Mouse (Mus musculus) heart, postnatal 10 days (tissue): ENCODE data around the gene Zmiz1. TPM values are rescaled to one million over a fixed set of nuclear protein-coding genes. Genes with fewer than 3 reads are reported as not detected.
A peak's percentile ranks its signal among the peaks of the same experiment; 100 is the strongest.

Experiments used
- DNase-seq, 2 experiments: peaks; one replicate each; pipeline ENCODE4 v3.0.0; 2021
- intact Hi-C: fragments of 180-260 bp; cut with DNase I; formaldehyde crosslinking; loops from one replicate; pipeline ENCODE4 v1.15.1; 2025
- total RNA-seq, 2 experiments: library from RNA; stranded (reverse); gene quantifications; 2 replicates each; pipeline ENCODE4 v1.2.3; 2021

Gene Zmiz1
- total RNA-seq, 2 experiments from 2014 or later, result 70.9 to 72.0 TPM

DNA sequence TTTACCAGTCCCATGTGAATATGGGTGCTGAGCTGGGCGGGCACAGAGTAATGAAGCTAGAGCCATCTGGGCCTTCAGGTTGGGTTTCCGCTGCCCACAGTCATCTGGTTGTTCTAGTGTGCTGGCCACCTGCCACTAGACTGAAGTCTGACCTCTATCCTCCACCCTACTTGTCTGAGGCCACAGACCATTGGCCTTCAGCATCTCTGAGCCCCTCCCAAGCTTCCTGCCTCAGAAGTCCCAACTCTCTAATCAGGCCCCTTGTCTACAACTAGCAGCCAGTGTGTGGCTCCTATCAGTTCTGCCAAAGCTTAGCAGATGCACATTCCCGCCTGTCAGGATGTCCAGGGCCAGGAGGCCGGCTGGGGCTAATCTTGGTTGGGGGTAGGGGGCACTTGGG, 65.9 kb downstream of the Zmiz1 start:
- DNase-seq, result peak in 1 of 2 experiments; percentile 36
- intact Hi-C loops, result loop anchor here (2.0 kb wide), 1 partner anchor 64 kb away; no protein-coding TSS in a partner anchor

DNA sequence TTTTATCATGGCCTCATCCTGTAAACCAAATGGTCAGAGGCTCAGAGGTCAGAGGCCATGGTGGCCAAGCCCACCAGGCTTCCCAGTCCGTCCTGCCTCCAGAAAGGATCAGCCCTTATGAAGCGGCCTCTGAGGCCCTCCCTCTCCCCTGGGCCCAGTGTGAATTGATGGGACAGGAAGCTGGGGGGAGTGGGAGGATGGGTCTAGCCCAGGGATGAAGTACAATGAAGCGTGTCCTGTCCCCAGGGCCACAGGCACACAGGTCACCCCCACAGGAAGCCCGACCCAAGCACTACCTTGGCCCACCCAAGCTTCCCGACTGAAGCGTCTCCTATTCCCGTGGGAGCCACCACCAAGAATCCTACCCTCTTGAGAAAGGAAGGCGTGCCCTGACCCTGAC, 66.7 kb downstream of the Zmiz1 start:
- DNase-seq, result peak; percentile 58 to 70
- intact Hi-C loops, result loop anchor here (2.0 kb wide), 1 partner anchor 65 kb away; no protein-coding TSS in a partner anchor

DNA sequence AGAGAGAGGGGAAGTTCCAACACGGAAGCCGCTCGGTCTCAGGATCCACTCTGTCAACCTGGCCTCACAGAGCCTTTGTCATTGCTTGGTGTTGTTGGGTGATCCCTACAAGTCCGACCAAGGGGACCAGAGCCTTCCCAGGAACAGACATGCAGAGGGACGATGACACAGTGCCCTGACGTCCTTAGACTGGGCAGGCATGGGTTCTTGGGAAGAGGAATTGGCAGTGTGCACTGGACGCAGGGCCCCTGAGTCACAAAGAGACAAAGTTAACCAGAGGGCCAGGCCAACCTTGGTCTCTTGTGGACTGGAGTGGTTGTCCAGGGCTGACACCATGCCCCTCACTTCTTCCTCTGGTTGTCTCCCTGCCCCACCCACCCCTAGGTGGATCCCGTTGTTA, 67.9 kb downstream of the Zmiz1 start:
- no peak for DNase-seq
- intact Hi-C loops, result no loop called here

DNA sequence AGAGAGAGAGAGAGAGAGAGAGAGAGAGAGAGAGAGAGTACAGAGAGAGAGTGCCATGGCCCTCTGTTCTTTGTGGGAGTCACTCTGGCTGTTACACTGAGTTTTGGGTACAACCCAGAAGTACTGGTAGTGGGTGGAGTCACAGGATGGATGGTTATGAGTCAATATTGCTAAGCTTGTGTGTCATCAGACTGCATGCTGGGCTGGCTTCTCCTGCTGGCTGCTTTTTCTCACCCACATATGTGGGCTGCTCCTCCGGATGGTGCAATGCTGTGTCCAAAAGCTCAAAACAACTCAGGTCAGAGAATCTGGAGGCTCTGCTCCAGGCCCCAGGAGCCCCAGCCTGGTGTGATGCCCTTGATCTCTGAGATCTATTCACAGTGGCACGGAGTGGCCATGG, 68.3 kb downstream of the Zmiz1 start:
- intact Hi-C loops, result no loop called here
- no peak for DNase-seq

DNA sequence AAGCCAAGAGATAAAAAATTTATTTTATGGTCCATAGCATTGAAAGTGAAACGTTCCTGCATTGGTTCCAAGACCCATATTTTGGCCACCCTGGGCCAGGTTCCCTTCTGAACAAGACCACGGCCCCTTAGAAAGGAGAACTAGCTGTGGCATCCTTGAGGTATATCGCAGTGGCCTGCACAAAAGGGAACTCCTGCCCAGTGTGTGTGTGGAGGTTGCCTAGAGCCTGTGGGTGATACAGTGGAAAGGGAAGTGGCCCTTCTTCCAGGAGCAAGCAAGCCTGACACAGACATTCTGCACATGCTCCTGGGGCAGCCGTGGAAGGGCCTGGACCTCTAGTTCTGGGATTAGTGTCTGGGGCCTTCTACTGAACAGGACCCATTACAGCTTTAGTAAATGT, 71.4 kb downstream of the Zmiz1 start:
- no peak for DNase-seq
- intact Hi-C loops, result no loop called here

DNA sequence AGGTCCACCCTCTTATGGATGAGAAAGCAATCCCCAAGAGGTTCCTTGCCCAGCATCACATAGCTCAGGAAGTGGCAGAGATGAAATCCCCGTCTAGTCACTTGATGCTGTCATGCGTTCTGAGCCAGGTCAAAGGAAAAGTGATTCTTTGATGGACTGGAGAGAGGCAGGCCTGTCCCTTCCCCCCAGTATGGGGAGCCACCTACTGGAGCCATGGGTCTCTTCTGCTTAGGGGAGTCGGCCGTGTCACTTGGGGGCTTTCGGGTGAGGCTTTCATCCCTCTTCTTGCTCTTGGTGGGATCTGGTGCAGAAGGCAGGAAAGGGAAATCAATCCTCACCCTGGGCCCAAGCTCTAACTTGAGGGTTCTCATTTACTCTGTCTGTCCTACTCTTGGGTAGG, 71.8 kb downstream of the Zmiz1 start:
- intact Hi-C loops, result no loop called here
- DNase-seq, result no peak

DNA sequence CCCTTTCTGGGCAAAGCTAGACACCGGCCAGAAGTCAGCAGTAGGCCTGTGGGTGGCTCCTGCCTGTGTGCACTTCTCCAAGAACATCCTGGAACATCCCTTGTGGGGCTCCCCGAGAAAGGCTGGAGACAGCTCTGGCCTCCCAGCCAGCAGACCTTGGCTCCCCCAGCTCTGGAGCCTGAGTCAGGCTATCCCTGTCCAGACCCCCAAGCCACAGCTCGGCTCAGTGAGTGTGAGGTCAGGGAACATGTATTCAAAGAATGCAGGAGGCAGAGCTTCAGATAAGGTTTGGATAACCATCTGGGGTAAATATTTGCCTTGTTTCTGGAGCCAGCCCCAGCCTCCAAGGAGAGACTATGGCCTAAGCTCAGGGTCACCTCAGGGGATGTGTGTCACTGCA, 74.0 kb downstream of the Zmiz1 start:
- intact Hi-C loops, result no loop called here
- no peak for DNase-seq

DNA sequence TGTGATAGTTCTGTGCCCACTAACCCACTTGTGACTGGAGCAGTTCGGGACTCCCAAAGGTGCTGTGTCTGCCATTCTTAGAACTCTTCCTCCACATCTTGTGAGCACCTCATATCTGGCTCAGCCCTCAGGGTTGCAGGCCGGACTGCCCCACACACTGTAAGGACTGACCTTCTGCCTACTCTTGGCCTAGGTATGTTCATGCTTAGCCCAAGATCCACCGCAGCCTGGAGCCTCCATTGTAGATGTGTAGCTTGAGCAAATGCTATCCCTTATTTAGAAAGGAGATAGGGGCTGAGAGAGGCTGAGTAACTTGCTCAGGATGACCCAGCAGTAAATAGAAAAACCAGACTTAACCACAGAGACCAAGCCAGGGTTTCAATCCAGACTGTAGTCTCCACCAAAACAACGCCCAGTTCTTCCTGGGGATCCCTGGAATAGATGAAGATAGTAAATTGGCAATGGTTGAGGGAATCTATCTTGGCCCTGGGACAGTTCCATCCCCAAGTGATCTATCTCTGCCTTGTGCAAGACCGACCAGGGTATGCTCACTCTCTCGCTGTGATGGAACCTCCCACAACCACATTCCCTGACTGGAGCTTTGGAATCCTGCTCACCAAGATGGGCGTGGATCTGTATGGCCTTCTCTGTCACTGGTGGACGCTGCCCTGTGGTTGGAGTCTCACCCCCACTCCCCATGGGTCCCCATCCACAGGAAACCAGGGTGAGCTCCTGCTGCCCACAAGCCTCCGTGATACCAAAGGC, 74.8 kb downstream of the Zmiz1 start:
- peak in 1 of 2 experiments; percentile 35 for DNase-seq
- intact Hi-C loops, result no loop called here

DNA sequence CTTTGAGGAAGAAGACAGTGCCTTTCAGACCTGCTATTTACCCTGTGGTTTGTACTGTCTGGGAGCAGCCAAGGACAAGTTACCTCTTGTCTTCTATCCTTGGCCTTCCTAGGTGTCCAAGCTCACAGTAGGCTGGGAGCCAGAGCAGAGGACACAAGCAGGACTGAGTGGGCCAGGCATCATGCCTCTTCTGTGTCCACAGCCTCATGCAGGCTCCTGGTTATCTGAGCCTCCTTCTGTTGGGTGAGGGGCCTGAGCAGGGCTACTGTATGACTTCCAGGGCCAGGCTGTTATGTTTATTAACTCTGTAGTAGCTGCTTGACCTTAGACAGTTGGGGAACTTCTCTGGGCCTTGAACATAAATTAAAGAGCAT, 75.4 kb downstream of the Zmiz1 start:
- DNase-seq, result no peak
- intact Hi-C loops, result no loop called here

DNA sequence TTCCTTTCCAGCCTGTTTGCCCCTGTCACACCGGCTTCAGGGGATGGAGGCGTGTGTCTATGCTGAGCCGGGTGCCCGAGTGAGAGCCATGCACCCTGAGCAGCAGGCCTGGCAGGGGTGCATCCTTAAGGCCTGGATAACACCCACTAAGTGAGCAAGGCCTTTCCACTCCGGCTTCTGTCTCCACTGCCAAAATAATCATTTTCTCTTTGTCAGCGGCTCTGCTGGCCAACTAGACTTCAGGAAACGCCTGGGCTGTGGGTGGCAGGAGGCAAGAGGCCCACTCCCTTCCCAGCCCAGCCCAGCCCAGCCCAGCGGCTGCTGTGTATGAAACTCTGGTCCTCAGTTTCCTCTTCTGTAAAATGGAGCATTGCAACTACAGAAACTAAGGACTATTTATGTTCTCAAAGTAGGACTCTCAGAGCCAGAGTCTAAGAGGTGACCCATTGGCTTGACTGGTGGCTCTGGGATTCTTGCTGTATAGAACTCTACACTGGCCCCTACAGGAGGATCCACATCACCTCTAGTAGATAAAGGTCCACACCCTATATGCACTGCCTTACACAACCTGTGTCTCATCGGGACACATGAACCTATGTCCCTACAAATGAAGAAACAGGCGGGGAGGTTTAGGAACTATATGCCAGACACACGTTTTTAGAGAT, 76.1 kb downstream of the Zmiz1 start:
- DNase-seq, result no peak
- intact Hi-C loops, result no loop called here

DNA sequence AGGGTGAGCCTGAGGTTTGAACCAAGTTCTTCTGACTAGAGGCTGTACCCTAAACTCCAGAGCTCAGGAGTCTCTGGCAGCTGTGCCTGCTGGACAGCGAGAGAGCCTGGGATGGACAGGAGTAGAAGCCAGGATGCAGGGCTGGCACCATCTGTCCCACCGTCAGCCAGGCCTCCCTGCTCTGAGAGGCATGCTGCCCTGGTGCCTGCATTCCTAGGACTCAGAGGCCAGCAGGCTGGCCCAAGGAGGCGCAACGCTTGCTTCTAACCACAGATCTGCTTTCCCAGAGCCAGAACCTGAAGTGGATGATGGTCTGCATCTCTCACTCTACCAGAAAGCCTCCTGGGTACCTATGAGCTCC, 76.6 kb downstream of the Zmiz1 start:
- intact Hi-C loops, result no loop called here
- no peak for DNase-seq

DNA sequence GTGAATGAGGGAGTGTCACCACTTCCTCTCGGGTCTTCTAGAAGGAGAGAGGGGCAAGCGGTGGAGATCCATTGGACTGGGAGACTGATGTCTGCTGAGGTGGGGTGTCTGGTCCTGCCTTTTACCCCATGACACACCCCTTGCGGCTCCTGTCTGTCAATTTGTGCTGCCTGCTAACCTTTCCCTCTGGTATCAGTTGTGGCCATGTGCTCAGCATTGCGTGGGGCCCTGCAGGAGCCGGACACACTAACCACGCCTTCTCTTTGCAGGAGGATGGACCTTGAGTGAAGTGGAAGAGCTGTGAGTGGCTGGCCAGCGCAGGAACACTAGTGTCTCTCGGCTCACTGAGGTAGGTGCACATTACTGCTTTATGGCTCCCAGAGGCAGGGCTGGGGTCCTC, 77.5 kb downstream of the Zmiz1 start:
- DNase-seq, result no peak
- intact Hi-C loops, result no loop called here

DNA sequence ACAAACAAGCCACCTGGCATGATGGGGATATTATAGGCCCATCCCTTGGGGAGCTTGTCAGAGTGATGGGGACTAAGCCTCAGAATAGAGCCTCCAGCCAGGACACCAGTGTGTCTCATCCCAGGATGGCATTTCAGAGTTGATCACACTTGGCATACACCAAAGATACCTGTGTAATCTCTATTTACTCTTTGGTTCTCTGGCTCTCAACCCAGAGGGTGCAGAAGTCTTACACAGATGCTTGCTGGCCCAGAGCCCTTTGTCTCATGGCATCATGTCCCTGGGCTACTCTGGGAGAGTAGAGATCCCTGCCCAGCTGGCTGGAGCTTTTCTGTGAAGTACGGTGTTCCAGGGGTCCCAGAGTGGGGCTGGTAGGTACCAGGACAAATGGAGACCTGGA, 78.4 kb downstream of the Zmiz1 start:
- DNase-seq, result no peak
- intact Hi-C loops, result no loop called here

DNA sequence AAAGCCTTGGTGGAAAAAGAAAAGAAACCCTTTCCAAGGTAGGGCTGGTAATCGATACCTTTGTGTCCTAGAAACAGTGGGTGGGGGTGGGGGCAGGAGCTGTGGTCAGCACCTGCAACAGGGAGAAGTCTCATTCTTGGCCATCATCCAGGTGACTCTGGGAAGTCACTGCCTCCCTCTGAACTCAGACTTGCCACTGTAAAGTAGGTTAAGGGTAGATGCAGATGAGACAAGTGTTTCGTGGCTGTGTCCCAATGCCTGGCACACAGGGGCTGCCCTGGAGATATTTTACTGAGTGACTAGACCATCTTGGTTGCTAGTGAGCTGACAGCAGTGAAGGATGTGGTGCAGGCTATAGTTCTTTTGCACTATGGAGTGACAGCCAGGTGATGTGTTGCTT, 79.5 kb downstream of the Zmiz1 start:
- intact Hi-C loops, result no loop called here
- DNase-seq, result no peak

DNA sequence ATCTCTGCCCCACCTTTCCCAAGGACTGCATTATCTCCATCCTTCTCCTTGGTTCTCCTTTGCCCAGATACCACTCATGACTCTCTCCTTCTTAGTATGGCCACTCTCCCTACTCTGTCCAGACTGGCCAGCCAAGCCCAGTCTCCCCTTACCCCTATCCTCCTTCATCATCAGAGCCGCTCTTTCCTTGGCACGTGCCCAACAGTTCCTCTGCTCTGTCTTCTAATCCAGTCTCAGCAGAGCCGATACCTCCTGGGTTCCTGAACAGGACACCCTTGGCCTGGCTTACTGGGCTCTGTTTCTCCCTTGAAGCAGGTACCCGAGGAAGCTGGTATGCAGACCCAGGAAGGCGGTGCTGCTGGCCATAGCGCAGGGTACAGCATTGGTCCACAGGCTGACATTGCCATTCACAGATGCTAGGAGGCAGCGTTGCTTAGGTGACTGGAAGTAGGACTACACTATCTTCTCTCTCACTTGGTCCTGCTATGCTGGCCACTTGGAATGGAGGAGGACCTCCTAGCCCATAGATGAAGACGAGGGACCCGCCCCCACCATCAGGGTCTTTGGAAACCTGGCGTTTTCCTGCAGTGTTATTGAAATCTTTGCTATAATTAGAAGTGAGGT, 80.6 kb downstream of the Zmiz1 start:
- intact Hi-C loops, result no loop called here
- DNase-seq, result no peak

DNA sequence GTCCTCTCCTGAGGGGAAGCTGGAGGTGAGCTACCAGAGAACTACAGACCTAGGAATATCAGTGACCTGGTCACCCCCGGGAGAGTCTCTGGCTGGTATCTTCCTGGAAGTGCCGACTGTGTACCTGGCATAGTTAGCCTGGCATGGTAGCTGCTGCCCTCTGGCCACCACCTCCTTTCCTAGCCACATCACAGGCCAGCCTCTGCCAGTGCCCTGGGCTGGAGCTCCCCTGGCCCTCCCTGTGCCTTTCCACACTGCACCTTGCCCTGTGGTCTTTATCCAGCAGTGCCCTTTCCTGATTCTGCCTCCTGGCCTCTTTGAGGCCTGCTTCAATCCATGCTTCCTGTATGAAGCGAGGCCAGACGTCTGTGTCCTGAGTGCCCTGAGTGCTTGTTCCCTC, 81.2 kb downstream of the Zmiz1 start:
- no peak for DNase-seq
- intact Hi-C loops, result no loop called here

DNA sequence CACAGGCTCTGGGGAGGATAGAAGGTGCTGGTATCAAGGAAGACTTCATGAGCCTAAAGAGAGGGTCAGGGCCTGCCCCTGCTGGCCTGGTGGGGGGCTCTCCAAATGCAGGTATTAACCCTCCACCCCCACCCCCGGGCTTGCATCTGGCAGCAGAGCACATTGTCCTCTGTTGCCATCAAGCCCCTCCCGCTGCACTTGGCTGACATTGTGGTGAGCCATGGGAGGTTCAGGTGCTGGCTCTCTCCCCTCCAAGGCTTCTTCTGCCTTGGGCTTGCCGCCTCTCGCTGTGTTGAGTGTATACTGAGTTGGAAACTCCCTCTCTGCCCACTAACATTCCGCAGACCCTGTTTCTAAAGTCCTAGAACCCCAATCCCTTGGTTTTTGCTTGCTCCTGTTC, 82.2 kb downstream of the Zmiz1 start:
- DNase-seq, result no peak
- intact Hi-C loops, result no loop called here

DNA sequence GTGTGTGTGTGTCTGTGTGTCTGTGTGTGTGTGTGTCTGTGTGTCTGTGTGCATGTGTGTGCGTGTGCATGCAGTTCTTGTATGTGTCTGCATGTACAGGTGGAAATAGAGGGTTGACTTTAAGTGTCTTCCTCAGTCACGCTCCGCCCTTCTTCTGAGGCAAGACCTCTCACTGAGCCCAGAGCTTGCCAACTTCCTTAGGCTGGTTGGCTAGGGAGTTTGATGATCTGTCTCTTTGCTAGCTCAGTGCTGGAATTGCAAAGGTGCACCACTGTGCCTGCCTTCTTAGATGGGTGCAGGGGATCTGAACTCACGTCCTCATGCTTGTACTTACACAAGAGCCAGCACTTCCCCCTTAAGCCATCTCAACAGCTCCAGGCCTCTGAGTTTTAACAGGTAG, 84.1 kb downstream of the Zmiz1 start:
- intact Hi-C loops, result no loop called here
- DNase-seq, result no peak

DNA sequence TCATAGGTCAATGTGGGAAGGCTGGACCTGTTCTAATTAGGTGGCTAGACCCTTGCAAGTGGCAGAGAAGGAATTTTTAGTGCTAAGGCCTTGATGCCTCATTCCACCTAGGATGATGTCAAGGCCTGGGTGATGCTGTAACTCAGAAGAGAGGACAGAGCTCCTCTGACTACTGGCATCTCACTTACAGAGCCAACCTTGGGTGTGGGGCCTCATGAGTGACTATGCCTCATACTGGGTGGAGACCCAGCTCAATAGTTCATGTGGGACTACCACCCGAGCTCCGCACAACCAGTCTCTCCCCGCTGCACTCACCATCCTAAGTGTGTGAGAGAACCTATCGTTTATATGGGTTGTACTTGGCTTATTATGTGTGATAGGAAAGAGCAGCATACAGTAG, 84.9 kb downstream of the Zmiz1 start:
- DNase-seq, result no peak
- intact Hi-C loops, result no loop called here

DNA sequence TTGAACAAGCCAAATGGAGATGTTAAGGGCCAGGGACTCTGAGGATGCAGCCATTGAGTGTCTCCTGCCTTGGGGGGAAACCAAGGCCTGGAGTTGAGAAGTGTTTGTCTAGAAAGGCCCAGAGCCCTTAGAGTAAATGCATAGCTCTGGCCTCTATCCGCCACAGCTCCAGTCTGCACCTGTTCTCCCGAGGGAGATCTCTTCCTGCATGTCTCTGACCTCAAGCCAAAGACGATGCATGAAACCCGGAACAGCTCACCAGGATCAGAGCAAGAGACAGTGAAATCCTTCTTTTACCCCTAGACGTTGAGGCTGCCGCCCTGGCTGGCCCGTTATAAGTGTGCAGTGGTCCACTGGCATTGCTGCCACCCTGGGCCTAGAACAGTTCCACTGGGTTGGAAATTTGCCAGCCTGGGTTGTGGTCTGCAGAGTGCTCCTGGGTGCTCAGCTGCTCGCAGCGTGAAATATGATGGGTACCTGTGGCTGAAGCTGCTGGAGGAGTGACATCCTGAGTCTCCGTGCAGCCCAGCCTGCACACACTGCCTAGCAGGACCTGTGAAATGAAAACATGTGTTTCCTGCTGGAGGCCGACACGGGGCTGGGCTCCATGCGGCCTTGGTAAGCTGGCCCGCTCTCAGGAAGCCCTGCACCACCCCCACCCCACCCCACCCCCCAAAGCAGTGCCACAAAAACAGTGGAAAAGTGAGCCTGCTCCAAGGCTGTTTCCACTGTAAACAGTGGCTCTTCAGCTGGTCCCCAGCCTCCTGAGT, 88.1 kb downstream of the Zmiz1 start:
- intact Hi-C loops, result no loop called here
- DNase-seq, result no peak

DNA sequence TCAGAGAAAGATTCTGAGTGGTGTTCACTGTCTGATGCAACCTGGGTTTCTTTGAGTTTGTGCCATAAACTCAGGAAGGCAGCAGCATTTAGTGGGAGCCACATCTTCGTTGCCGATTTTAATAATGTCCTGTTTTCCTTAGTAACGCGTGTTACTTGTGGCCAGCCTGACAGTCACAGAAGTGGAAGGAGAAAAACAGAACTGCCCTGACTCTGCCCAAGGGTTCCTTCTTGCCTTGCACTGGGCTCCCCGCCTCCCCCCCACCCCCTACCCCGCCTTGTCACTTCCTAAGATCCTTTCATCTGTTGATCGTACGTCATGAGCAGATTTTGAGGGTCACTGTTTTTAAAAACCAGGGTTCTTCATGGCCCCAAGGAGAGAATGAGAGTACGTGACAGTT, 88.9 kb downstream of the Zmiz1 start:
- DNase-seq, result no peak
- intact Hi-C loops, result no loop called here
